Mouse (Mus musculus): ENCODE results near the gene Olfr223. TPM values are rescaled to one million over a fixed set of nuclear protein-coding genes. Genes with fewer than 3 reads are reported as not detected.
"Not testable (repeated sequence)": the region's sequence is repeated elsewhere in the genome, so short reads cannot be mapped to it uniquely, and the experiment has no call there.

The Olfr223 gene
- polyA plus RNA-seq, 1 experiment, result not detected

- Histone ChIP-seq H3K36me3 (ENCODE audit: control insufficient read depth, insufficient read depth, low read length) (no peaks in the 10 kb centered on the region), H3K4me1 (ENCODE audit: control insufficient read depth, insufficient read depth, insufficient read length) (no peaks in the 10 kb centered on the region), H3K4me3 (ENCODE audit: extremely low read depth, insufficient read depth, insufficient read length) (no peak overlapping the region), H3K27ac (ENCODE audit: insufficient read depth, low read length) (no peak overlapping the region), H3K27me3 (ENCODE audit: control insufficient read depth, insufficient read depth, low read length) (no peaks in the 10 kb centered on the region)
- 57% methylated on average over 7 of the region's 7 CpGs for WGBS
- TF ChIP-seq CTCF (IDR thresholded peaks at IDR 0.05; ENCODE audit: extremely low read depth, insufficient read depth, insufficient read length, insufficient replicate concordance), result no peak
- TF ChIP-seq POLR2A (IDR thresholded peaks at IDR 0.05; ENCODE audit: low read depth, low read length), result no peak
- DNase-seq (ENCODE audit: low read depth in 1 of 2, low spot score in 2 of 2), result no peak
Measured at GRCm38 (mm10) chr11:59599211-59599610, 6.1 kb upstream of the Olfr223 start.

- TF ChIP-seq POLR2A (IDR thresholded peaks at IDR 0.05; ENCODE audit: low read depth, low read length), result no peak
- no peak for TF ChIP-seq CTCF (IDR thresholded peaks at IDR 0.05; ENCODE audit: extremely low read depth, insufficient read depth, insufficient read length, insufficient replicate concordance)
- Histone ChIP-seq H3K4me1 (ENCODE audit: control insufficient read depth, insufficient read depth, insufficient read length) (no peaks in the 10 kb centered on the region), H3K4me3 (ENCODE audit: extremely low read depth, insufficient read depth, insufficient read length) (no peak overlapping the region), H3K27me3 (ENCODE audit: control insufficient read depth, insufficient read depth, low read length) (no peaks in the 10 kb centered on the region), H3K27ac (ENCODE audit: insufficient read depth, low read length) (no peak overlapping the region), H3K36me3 (ENCODE audit: control insufficient read depth, insufficient read depth, low read length) (no peaks in the 10 kb centered on the region)
- no peak for DNase-seq (ENCODE audit: low read depth in 1 of 2, low spot score in 2 of 2)
- WGBS, result 84% methylated on average over 8 of the region's 8 CpGs
Measured at GRCm38 (mm10) chr11:59596950-59597349, 3.9 kb upstream of the Olfr223 start.

DNA sequence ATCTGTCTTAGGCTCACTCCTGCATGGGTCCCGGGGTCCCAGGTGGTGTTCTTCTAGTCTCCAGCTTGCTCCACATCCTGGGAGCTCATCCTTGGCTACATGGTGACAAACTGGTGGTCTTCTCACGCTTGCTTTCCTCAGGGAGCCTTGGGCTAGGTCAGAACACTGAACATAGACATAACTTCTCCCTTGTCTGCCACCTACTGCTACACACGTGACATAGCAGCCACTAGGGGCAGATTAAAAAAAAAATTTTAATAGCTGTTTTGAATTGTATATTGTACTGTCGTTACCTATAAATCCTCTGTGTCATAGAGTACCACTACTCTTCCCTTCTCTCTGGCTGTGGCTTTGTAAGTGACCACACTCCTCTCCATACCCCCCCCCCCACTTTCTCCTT is 3.0 kb upstream of the Olfr223 start:
- whole genome bisulfite sequencing, result 25% methylated on average over 4 of the region's 4 CpGs
- DNase-seq (ENCODE audit: low read depth in 1 of 2, low spot score in 2 of 2), result no peak
- Histone ChIP-seq H3K27me3 (ENCODE audit: control insufficient read depth, insufficient read depth, low read length) (no peaks in the 10 kb centered on the region), H3K4me3 (ENCODE audit: extremely low read depth, insufficient read depth, insufficient read length) (no peak overlapping the region), H3K36me3 (ENCODE audit: control insufficient read depth, insufficient read depth, low read length) (no peaks in the 10 kb centered on the region), H3K4me1 (ENCODE audit: control insufficient read depth, insufficient read depth, insufficient read length) (no peaks in the 10 kb centered on the region), H3K27ac (ENCODE audit: insufficient read depth, low read length) (no peak overlapping the region)
- no peak for TF ChIP-seq CTCF (IDR thresholded peaks at IDR 0.05; ENCODE audit: extremely low read depth, insufficient read depth, insufficient read length, insufficient replicate concordance)
- TF ChIP-seq POLR2A (IDR thresholded peaks at IDR 0.05; ENCODE audit: low read depth, low read length), result no peak

DNA sequence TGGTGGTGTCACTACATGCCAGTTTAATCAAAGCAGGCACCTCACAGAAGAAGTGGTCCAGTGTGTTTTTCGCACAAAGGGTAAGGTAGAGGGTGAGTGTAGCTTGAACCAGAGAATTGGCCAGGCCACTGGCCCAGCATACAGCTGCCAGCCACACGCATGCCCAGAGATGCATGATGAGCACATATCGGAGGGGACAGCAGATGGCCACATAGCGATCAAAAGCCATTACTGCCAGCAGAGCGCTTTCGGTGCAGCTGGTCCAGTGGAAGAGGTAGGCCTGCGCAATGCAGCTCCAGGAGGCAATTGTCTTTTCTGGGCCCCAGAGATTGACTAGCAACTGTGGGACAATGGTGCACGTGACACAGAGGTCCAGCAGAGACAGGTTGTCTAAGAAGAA is 3.6 kb downstream of the Olfr223 start:
- TF ChIP-seq POLR2A (IDR thresholded peaks at IDR 0.05; ENCODE audit: low read depth, low read length), result no peak
- no peak for TF ChIP-seq CTCF (IDR thresholded peaks at IDR 0.05; ENCODE audit: extremely low read depth, insufficient read depth, insufficient read length, insufficient replicate concordance)
- 90% methylated on average over 8 of the region's 8 CpGs for WGBS
- H3K36me3 ChIP-seq (ENCODE audit: control insufficient read depth, insufficient read depth, low read length), result no peaks in the 10 kb centered on the region
- no peak overlapping the region for H3K27ac ChIP-seq (ENCODE audit: insufficient read depth, low read length)
- H3K27me3 ChIP-seq (ENCODE audit: control insufficient read depth, insufficient read depth, low read length), result no peaks in the 10 kb centered on the region
- H3K4me1 ChIP-seq (ENCODE audit: control insufficient read depth, insufficient read depth, insufficient read length), result no peaks in the 10 kb centered on the region
- DNase-seq (ENCODE audit: low read depth in 1 of 2, low spot score in 2 of 2), result no peak
- no peak overlapping the region for H3K4me3 ChIP-seq (ENCODE audit: extremely low read depth, insufficient read depth, insufficient read length)

DNA sequence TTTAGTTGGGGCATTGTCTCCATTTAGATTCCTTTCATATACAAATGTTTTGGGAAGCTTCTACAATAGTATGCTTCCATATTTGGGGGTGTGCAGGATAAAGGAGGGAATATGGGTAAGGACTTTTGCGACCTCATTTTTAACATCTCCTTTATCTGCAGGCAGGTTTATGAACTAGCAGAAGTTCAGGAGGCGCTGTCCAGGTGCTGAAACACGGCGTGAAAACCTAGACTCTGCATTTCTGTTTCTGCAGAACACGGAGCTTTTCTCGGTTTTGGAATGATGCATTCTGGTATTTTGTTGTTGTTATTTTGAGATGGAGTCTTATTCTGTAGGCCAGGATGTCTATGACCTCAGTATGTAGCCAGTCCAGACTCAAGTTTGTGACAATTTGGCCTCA is 8.6 kb downstream of the Olfr223 start:
- 21% methylated on average over 6 of the region's 6 CpGs for WGBS
- Histone ChIP-seq H3K4me1 (ENCODE audit: control insufficient read depth, insufficient read depth, insufficient read length) (no peaks in the 10 kb centered on the region), H3K27ac (ENCODE audit: insufficient read depth, low read length) (no peak overlapping the region), H3K27me3 (ENCODE audit: control insufficient read depth, insufficient read depth, low read length) (no peaks in the 10 kb centered on the region), H3K4me3 (ENCODE audit: extremely low read depth, insufficient read depth, insufficient read length) (no peak overlapping the region), H3K36me3 (ENCODE audit: control insufficient read depth, insufficient read depth, low read length) (no peaks in the 10 kb centered on the region)
- DNase-seq (ENCODE audit: low read depth in 1 of 2, low spot score in 2 of 2), result no peak
- TF ChIP-seq CTCF (IDR thresholded peaks at IDR 0.05; ENCODE audit: extremely low read depth, insufficient read depth, insufficient read length, insufficient replicate concordance), result no peak
- no peak for TF ChIP-seq POLR2A (IDR thresholded peaks at IDR 0.05; ENCODE audit: low read depth, low read length)

DNA sequence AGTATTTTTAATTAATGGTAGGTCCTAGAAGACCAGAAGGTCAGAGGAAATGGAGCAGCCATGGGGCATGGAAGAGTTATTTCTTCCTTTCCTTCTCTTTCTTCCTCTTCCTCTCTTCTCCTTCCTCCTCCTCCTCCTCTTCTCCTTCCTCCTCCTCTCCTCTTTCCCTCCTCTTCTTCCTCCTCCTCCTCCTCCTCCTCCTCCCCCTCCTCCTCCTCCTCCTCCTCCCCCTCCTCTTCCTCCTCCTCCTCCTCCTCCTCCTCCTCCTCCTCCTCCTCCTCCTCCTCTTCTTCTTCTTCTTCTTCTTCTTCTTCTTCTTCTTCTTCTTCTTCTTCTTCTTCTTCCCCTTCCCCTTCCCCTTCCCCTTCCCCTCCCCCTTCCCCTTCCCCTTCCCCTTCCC is 17.0 kb downstream of the Olfr223 start, which contains the start of gene Olfr222:
Olfr222 (minus strand) TSS at position 101 of the 400 bp plus-strand sequence.
- H3K27me3 ChIP-seq (ENCODE audit: control insufficient read depth, insufficient read depth, low read length); DNase-seq (ENCODE audit: low read depth in 1 of 2, low spot score in 2 of 2); H3K36me3 ChIP-seq (ENCODE audit: control insufficient read depth, insufficient read depth, low read length); H3K4me3 ChIP-seq (ENCODE audit: extremely low read depth, insufficient read depth, insufficient read length); H3K4me1 ChIP-seq (ENCODE audit: control insufficient read depth, insufficient read depth, insufficient read length); H3K27ac ChIP-seq (ENCODE audit: insufficient read depth, low read length): not testable (repeated sequence)

DNA sequence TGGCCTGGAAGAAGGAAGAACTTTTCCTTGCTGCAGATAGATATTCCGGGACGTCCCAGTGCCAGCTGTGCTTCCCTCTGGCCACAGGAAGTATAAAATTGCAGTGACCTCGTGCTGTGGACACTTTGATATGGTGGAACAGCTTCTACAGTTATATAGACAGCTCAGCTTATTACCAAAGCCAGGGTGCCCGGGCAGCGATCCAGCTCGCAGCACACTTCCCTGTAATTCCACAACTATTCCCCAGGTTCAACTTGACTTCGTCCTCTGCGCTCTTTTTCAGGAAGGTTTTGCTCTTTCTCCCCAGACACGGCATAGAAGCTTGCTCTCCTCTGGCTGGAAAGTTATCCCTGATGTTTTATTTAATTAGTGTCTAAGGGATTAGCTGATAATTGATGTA is 17.4 kb downstream of the Olfr223 start:
- H3K4me3 ChIP-seq (ENCODE audit: extremely low read depth, insufficient read depth, insufficient read length), result no peak overlapping the region
- H3K4me1 ChIP-seq (ENCODE audit: control insufficient read depth, insufficient read depth, insufficient read length), result no peaks in the 10 kb centered on the region
- no peaks in the 10 kb centered on the region for H3K36me3 ChIP-seq (ENCODE audit: control insufficient read depth, insufficient read depth, low read length)
- DNase-seq (ENCODE audit: low read depth in 1 of 2, low spot score in 2 of 2), result no peak
- no peak overlapping the region for H3K27ac ChIP-seq (ENCODE audit: insufficient read depth, low read length)
- H3K27me3 ChIP-seq (ENCODE audit: control insufficient read depth, insufficient read depth, low read length), result no peaks in the 10 kb centered on the region; the same call in 1 of the 2 replicates
- TF ChIP-seq POLR2A (IDR thresholded peaks at IDR 0.05; ENCODE audit: low read depth, low read length) (no peak), CTCF (IDR thresholded peaks at IDR 0.05; ENCODE audit: extremely low read depth, insufficient read depth, insufficient read length, insufficient replicate concordance) (no peak)
- 49% methylated on average over 9 of the region's 9 CpGs for WGBS

All from spleen, adult 2 months (tissue).